Mouse (Mus musculus) hindbrain, embryonic 12.5 days (tissue): ENCODE results near the gene Gprin3. TPM values are rescaled to one million over a fixed set of nuclear protein-coding genes. Genes with fewer than 3 reads are reported as not detected.
"Not testable (repeated sequence)": the region's sequence is repeated elsewhere in the genome, so short reads cannot be mapped to it uniquely, and the experiment has no call there.

Source experiments
- ATAC-seq: fragments of 200-750 bp; cut with Nextera tagmentation; 2 replicates; pipeline ENCODE4 v1.8.0; 2017; ENCODE audit warnings: moderate TSS enrichment; ENCODE audit not compliant: low FRiP score
- H3K27ac ChIP-seq: fragments of 300-500 bp; sonication (generic); 2 replicates; pipeline ENCODE4 v1.5.1; 2016; ENCODE audit warnings: mild to moderate bottlenecking
- H3K27me3 ChIP-seq: fragments of 300-500 bp; sonication (generic); 2 replicates; pipeline ENCODE4 v1.6.1; 2016; ENCODE audit warnings: mild to moderate bottlenecking
- H3K36me3 ChIP-seq: fragments of 300-500 bp; sonication (generic); 2 replicates; pipeline ENCODE4 v1.6.1; 2016; ENCODE audit warnings: mild to moderate bottlenecking
- H3K4me1 ChIP-seq: fragments of 300-500 bp; sonication (generic); 2 replicates; pipeline ENCODE4 v1.6.1; 2016
- H3K4me2 ChIP-seq: fragments of 300-500 bp; sonication (generic); replicated peaks from 2 replicates; pipeline ENCODE4 v1.6.1; 2016; ENCODE audit warnings: mild to moderate bottlenecking
- H3K4me3 ChIP-seq: fragments of 300-500 bp; sonication (generic); 2 replicates; pipeline ENCODE4 v1.5.1; 2016; ENCODE audit warnings: mild to moderate bottlenecking
- H3K9ac ChIP-seq: fragments of 300-500 bp; sonication (generic); 2 replicates; pipeline ENCODE4 v1.6.1; 2016; ENCODE audit warnings: mild to moderate bottlenecking, moderate library complexity
- H3K9me3 ChIP-seq: fragments of 300-500 bp; sonication (generic); replicated peaks from 2 replicates; pipeline ENCODE4 v1.6.1; 2016; ENCODE audit warnings: mild to moderate bottlenecking
- WGBS: fragments of 180-500 bp; shearing (Covaris S2); methylation state at CpG from one replicate; pipeline ENCODE4 v1.1.7; 2016; 5-methylcytosine and 5-hydroxymethylcytosine counted together
- polyA plus RNA-seq: library from polyadenylated mRNA; unstranded; fragments of >200 nt; fragmentation: Nextera tagmentation; extraction: Ambion mirVana; gene quantifications from 2 replicates; pipeline ENCODE4 v1.2.1, GENCODE M21; 2016

Gprin3 gene
- polyA plus RNA-seq, 1 experiment from 2014 or later: 1.1 TPM

DNA sequence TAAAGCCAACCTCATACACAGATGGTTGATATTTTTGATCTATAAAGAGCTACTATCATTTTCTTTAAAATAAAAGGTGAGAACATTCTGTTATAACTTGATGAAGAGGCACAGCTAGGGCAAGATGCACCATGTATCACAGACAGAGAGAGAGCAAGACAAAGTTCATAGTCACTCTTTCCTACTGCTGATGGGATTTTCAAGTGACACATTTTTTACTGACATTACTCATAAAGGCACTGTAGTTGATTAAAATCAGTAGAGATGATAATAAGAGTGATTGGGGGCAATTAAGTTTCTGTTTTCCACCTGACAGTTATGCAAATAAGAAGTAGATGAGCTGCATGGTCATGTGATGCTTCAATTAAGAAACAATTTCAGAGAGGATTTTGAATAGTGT is 110.2 kb downstream of the Gprin3 start:
- no peak overlapping the region for H3K9ac ChIP-seq
- no peaks in the 10 kb centered on the region for H3K27me3 ChIP-seq
- H3K4me3 ChIP-seq: no peak overlapping the region
- H3K4me2 ChIP-seq: no peak overlapping the region
- no peaks in the 10 kb centered on the region for H3K9me3 ChIP-seq
- no peak for ATAC-seq
- no peak overlapping the region for H3K27ac ChIP-seq
- H3K4me1 ChIP-seq: no peaks in the 10 kb centered on the region
- no peaks in the 10 kb centered on the region for H3K36me3 ChIP-seq

DNA sequence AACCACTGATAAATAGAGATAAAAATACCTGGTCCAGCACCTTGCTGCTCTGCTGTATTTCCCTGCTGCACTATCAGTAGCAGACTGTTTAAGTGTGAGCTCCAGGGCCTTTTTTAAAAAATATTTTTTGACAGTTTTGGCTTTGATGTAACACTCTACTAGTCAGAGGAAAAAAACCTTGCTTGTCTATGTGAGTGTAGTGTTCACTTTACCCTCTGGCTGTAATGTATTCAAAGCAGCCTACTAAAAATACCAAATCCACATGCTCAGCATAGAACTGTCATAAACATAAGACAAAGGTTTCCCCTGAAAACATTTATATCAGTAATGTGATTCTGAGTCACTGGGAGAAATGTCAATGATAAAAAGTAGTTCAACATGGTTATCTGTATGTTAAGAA is 111.0 kb downstream of the Gprin3 start:
- H3K4me3 ChIP-seq: no peak overlapping the region
- no peak for ATAC-seq
- H3K4me2 ChIP-seq: no peak overlapping the region
- H3K27me3 ChIP-seq: no peaks in the 10 kb centered on the region
- H3K9ac ChIP-seq: no peak overlapping the region
- H3K36me3 ChIP-seq: no peaks in the 10 kb centered on the region
- H3K9me3 ChIP-seq: no peaks in the 10 kb centered on the region
- H3K4me1 ChIP-seq: no peaks in the 10 kb centered on the region
- no peak overlapping the region for H3K27ac ChIP-seq

DNA sequence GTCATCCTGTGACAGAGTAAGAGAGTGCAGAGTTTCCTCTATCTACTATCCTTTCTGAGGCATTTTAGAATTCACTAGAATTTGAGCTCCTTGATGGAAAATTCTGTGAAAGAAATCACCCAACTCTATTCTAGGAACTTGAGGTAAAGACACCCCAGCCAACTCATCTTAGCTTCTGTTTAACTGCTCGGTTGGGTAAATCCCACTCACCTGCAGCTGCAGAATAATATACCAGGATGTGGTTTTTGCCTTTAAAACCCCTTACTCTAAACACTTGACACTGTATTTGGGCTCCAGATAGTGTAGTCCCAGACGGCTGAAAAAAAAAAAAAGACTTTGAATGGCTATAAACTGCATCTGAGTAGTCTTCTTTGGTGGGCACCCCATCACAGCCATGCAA is 112.9 kb downstream of the Gprin3 start:
- Histone ChIP-seq H3K36me3 (no peaks in the 10 kb centered on the region), H3K4me2 (no peak overlapping the region), H3K4me3 (no peak overlapping the region), H3K9me3 (no peaks in the 10 kb centered on the region), H3K9ac (no peak overlapping the region), H3K27me3 (no peaks in the 10 kb centered on the region), H3K27ac (no peak overlapping the region), H3K4me1 (no peaks in the 10 kb centered on the region)
- ATAC-seq: no peak
- 83% methylated on average over 2 of the region's 2 CpGs for WGBS

DNA sequence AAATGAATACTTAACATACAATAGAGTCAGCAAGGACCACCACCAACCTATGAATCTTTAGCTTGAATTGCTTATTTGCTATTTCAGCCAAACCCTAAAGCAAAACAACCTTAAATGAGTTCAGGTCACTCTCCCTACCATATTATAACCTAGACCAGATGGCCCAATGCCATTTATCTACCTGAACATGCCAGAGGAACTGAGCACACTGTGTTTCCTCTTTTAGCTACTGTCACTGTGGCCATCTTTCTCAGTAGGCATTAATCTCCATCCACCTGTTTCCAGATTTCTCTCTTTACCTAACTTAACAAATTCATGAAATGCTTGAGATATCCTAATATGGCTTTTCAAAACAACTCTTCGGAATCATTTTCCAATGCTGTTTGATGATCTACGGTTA is 114.9 kb downstream of the Gprin3 start:
- no peak overlapping the region for H3K9ac ChIP-seq
- H3K27me3 ChIP-seq: no peaks in the 10 kb centered on the region
- H3K27ac ChIP-seq: no peak overlapping the region
- no peak overlapping the region for H3K4me2 ChIP-seq
- ATAC-seq: no peak
- H3K4me1 ChIP-seq: no peaks in the 10 kb centered on the region
- H3K36me3 ChIP-seq: no peaks in the 10 kb centered on the region
- 95% methylated on average over 2 of the region's 2 CpGs for WGBS
- H3K9me3 ChIP-seq: no peaks in the 10 kb centered on the region
- H3K4me3 ChIP-seq: no peak overlapping the region

DNA sequence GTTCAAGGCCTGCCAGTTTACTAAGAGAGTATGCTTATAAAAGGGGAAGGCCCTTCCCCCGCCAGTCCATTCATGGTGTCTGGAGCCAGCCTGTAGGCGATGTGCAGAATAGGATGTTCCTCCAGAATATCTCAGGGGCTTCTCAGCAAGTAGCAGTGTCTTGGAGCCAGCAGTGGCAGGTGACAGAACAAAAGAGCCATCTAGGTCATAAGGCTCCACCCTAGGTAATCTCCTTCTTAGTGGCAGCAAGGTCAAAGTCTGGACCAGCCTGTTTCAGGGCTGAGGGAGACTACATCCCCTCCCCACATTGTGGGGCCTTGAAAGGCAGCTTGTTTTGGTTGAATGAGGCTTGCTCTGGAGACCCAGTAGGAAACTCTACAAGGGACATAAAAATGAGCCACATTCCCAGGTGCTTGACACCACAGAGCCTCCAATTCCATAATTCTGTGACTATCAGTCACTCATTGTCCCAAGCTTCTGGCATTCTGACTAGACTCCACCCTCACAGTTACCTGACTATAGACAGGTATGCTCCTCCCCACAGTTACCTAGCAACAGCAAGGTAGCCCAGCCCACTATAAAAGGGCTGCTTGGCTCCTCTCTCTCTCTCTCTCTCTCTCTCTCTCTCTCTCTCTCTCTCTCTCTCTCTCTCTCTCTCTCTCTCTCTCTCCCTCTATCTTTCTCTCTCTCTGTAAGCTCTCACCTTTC is 121.7 kb downstream of the Gprin3 start:
- not testable (repeated sequence) for H3K27ac ChIP-seq, H3K4me2 ChIP-seq, H3K9me3 ChIP-seq, H3K4me3 ChIP-seq, H3K27me3 ChIP-seq, H3K36me3 ChIP-seq, H3K4me1 ChIP-seq, H3K9ac ChIP-seq, ATAC-seq
- 82% methylated on average over 2 of the region's 2 CpGs for whole genome bisulfite sequencing

DNA sequence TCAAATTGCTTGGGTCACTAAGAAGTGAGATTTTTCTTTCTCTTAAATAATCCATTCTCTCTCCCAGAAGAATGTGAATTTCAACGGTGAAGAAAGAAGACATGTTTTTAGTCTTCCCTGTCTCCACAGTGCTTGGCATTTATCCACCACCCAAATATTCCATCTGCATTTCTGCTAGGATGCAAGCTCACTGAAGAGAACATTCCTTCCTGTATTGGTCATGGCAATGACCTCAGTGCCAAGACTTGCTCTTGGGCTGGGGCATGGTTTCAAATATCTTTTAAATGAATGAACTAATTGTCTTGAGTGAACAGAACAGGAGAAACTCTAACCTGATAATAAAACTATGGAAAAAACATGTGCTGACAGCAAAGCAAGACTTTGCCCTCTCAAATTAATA is 123.1 kb downstream of the Gprin3 start:
- no peak overlapping the region for H3K4me3 ChIP-seq

More for the DNA sequence above, 123.1 kb downstream of the Gprin3 start:
- 97% methylated on average over 1 of the region's 1 CpGs for WGBS
- H3K27me3 ChIP-seq: no peaks in the 10 kb centered on the region
- no peaks in the 10 kb centered on the region for H3K4me1 ChIP-seq
- no peaks in the 10 kb centered on the region for H3K9me3 ChIP-seq
- H3K36me3 ChIP-seq: no peaks in the 10 kb centered on the region
- no peak for ATAC-seq
- H3K4me2 ChIP-seq: no peak overlapping the region
- H3K27ac ChIP-seq: no peak overlapping the region
- no peak overlapping the region for H3K9ac ChIP-seq

Other genes starting within 250 kb of the Gprin3 start
- gene Tigd2, start 217.4 kb downstream of the Gprin3 start, polyA plus RNA-seq: 9.4 and 10.1 TPM in 2 replicates